Mouse (Mus musculus): ENCODE data around the gene Cldn7. TPM values are rescaled to one million over a fixed set of nuclear protein-coding genes. Genes with fewer than 3 reads are reported as not detected.

The Cldn7 gene
- total RNA-seq, 1 experiment: 24.9 TPM

GRCm38 (mm10) chr11:69999666-70000065, 35.1 kb downstream of the Cldn7 start:
- DNase-seq (ENCODE audit: low read depth, low spot score): no peak
- H3K27ac ChIP-seq (ENCODE audit: insufficient read depth, low read depth, low read length, poor library complexity, severe bottlenecking): no peak overlapping the region
- in situ Hi-C loops (cut with MboI; ENCODE audit: low sequenced_read_pairs in 2 of 2, unreplicated experiment in 2 of 2): no loop called here
- peaks cover 29% of the 10 kb centered on the region for H3K36me3 ChIP-seq (ENCODE audit: control insufficient read depth, insufficient read depth, low read length, poor library complexity, severe bottlenecking)
- TF ChIP-seq ZC3H11A (IDR thresholded peaks at IDR 0.05; ENCODE audit: borderline replicate concordance, low read depth, low read length) (no peak), CHD2 (IDR thresholded peaks at IDR 0.05; ENCODE audit: low read depth, low read length) (no peak), ZNF384 (IDR thresholded peaks at IDR 0.05; ENCODE audit: low read depth, low read length) (no peak), HCFC1 (IDR thresholded peaks at IDR 0.05; ENCODE audit: borderline replicate concordance, insufficient read depth, low read length) (no peak), MAFK (IDR thresholded peaks at IDR 0.05; ENCODE audit: insufficient read depth, low read depth, low read length) (no peak)
- H3K4me1 ChIP-seq (ENCODE audit: control insufficient read depth in 2 of 2, insufficient read depth in 2 of 2, low read length in 2 of 2, poor library complexity in 1 of 2): peaks cover 10 to 18% of the 10 kb centered on the region in 2 experiments
- H3K9me3 ChIP-seq (ENCODE audit: control insufficient read depth, insufficient read depth, low read depth, low read length): no peaks in the 10 kb centered on the region
- no peak overlapping the region for H3K9ac ChIP-seq (ENCODE audit: insufficient read depth, low read depth, low read length, poor library complexity, severe bottlenecking)
- H3K4me3 ChIP-seq (ENCODE audit: insufficient read depth in 1 of 2, low read depth in 1 of 2, low read length in 2 of 2, poor library complexity in 1 of 2, severe bottlenecking in 1 of 2): no peak overlapping the region

- DNase-seq (ENCODE audit: low read depth, low spot score): peak; percentile 96
- peaks cover 13 to 23% of the 10 kb centered on the region in 2 experiments for H3K4me1 ChIP-seq (ENCODE audit: control insufficient read depth in 2 of 2, insufficient read depth in 2 of 2, low read length in 2 of 2, poor library complexity in 1 of 2)
- H3K9me3 ChIP-seq (ENCODE audit: control insufficient read depth, insufficient read depth, low read depth, low read length): no peaks in the 10 kb centered on the region
- TF ChIP-seq HCFC1 (IDR thresholded peaks at IDR 0.05; ENCODE audit: borderline replicate concordance, insufficient read depth, low read length) (peak; percentile 62; the same call in 1 of the 2 replicates), CHD2 (IDR thresholded peaks at IDR 0.05; ENCODE audit: low read depth, low read length) (no peak)
- peak within 1 kb of the TSS; percentile 77 for H3K27ac ChIP-seq (ENCODE audit: insufficient read depth, low read depth, low read length, poor library complexity, severe bottlenecking)
- in situ Hi-C loops (cut with MboI; ENCODE audit: low sequenced_read_pairs in 2 of 2, unreplicated experiment in 2 of 2): no loop called here
- peak within 1 kb of the TSS; percentile 88 for H3K9ac ChIP-seq (ENCODE audit: insufficient read depth, low read depth, low read length, poor library complexity, severe bottlenecking)
- H3K4me3 ChIP-seq (ENCODE audit: insufficient read depth in 1 of 2, low read depth in 1 of 2, low read length in 2 of 2, poor library complexity in 1 of 2, severe bottlenecking in 1 of 2): peak within 1 kb of the TSS; percentile 75 to 87
- H3K36me3 ChIP-seq (ENCODE audit: control insufficient read depth, insufficient read depth, low read length, poor library complexity, severe bottlenecking): peaks cover 34% of the 10 kb centered on the region
Observed at GRCm38 (mm10) chr11:70000396-70000898, 35.9 kb downstream of the Cldn7 start, which contains the start of gene Dvl2. Gene Dvl2, plus strand, starts transcription at chr11:70000595.

GRCm38 (mm10) chr11:70001159-70001558, 36.6 kb downstream of the Cldn7 start:
- no peaks in the 10 kb centered on the region for H3K9me3 ChIP-seq (ENCODE audit: control insufficient read depth, insufficient read depth, low read depth, low read length)
- DNase-seq (ENCODE audit: low read depth, low spot score): no peak
- H3K4me1 ChIP-seq (ENCODE audit: control insufficient read depth in 2 of 2, insufficient read depth in 2 of 2, low read length in 2 of 2, poor library complexity in 1 of 2): peaks cover 13 to 26% of the 10 kb centered on the region in 2 experiments
- H3K36me3 ChIP-seq (ENCODE audit: control insufficient read depth, insufficient read depth, low read length, poor library complexity, severe bottlenecking): peaks cover 40% of the 10 kb centered on the region
- H3K4me3 ChIP-seq (ENCODE audit: insufficient read depth in 1 of 2, low read depth in 1 of 2, low read length in 2 of 2, poor library complexity in 1 of 2, severe bottlenecking in 1 of 2): peak overlapping the region; percentile 75 to 87
- H3K27ac ChIP-seq (ENCODE audit: insufficient read depth, low read depth, low read length, poor library complexity, severe bottlenecking): peak overlapping the region; percentile 77; the same call in 1 of the 2 replicates
- TF ChIP-seq CHD2 (IDR thresholded peaks at IDR 0.05; ENCODE audit: low read depth, low read length) (no peak), HCFC1 (IDR thresholded peaks at IDR 0.05; ENCODE audit: borderline replicate concordance, insufficient read depth, low read length) (no peak), ZC3H11A (IDR thresholded peaks at IDR 0.05; ENCODE audit: borderline replicate concordance, low read depth, low read length) (no peak), ZNF384 (IDR thresholded peaks at IDR 0.05; ENCODE audit: low read depth, low read length) (no peak), MAFK (IDR thresholded peaks at IDR 0.05; ENCODE audit: insufficient read depth, low read depth, low read length) (no peak)
- H3K9ac ChIP-seq (ENCODE audit: insufficient read depth, low read depth, low read length, poor library complexity, severe bottlenecking): peak overlapping the region; percentile 88
- in situ Hi-C loops (cut with MboI; ENCODE audit: low sequenced_read_pairs in 2 of 2, unreplicated experiment in 2 of 2): no loop called here

GRCm38 (mm10) chr11:70001865-70002264, 37.3 kb downstream of the Cldn7 start:
- H3K9ac ChIP-seq (ENCODE audit: insufficient read depth, low read depth, low read length, poor library complexity, severe bottlenecking): no peak overlapping the region
- H3K4me3 ChIP-seq (ENCODE audit: insufficient read depth in 1 of 2, low read depth in 1 of 2, low read length in 2 of 2, poor library complexity in 1 of 2, severe bottlenecking in 1 of 2): peak overlapping the region; percentile 75 to 87
- H3K9me3 ChIP-seq (ENCODE audit: control insufficient read depth, insufficient read depth, low read depth, low read length): no peaks in the 10 kb centered on the region
- peaks cover 13 to 26% of the 10 kb centered on the region in 2 experiments for H3K4me1 ChIP-seq (ENCODE audit: control insufficient read depth in 2 of 2, insufficient read depth in 2 of 2, low read length in 2 of 2, poor library complexity in 1 of 2)
- H3K27ac ChIP-seq (ENCODE audit: insufficient read depth, low read depth, low read length, poor library complexity, severe bottlenecking): no peak overlapping the region
- in situ Hi-C loops (cut with MboI; ENCODE audit: low sequenced_read_pairs in 2 of 2, unreplicated experiment in 2 of 2): no loop called here
- DNase-seq (ENCODE audit: low read depth, low spot score): no peak
- H3K36me3 ChIP-seq (ENCODE audit: control insufficient read depth, insufficient read depth, low read length, poor library complexity, severe bottlenecking): peaks cover 46% of the 10 kb centered on the region
- TF ChIP-seq ZNF384 (IDR thresholded peaks at IDR 0.05; ENCODE audit: low read depth, low read length): no peak
- no peak for TF ChIP-seq CHD2 (IDR thresholded peaks at IDR 0.05; ENCODE audit: low read depth, low read length)
- peak; percentile 38; the same call in 1 of the 2 replicates for TF ChIP-seq ZC3H11A (IDR thresholded peaks at IDR 0.05; ENCODE audit: borderline replicate concordance, low read depth, low read length)
- no peak for TF ChIP-seq HCFC1 (IDR thresholded peaks at IDR 0.05; ENCODE audit: borderline replicate concordance, insufficient read depth, low read length)
- no peak for TF ChIP-seq MAFK (IDR thresholded peaks at IDR 0.05; ENCODE audit: insufficient read depth, low read depth, low read length)
